In genomic region chr11:65678824-65679402, GRCm38 (mm10) we compare ENCODE assay signal across 9 mouse cellular contexts.
DNase-seq lines count a peak whose midpoint lies in the region; ATAC-seq and TF ChIP-seq lines count a peak whose summit lies in the region.
"Had no signal": no experiment of that assay in that cellular context is flagged by ENCODE, and none has a peak within 500 bp of the region (broad histone marks: within the 10 kb centered on the region; RNA-seq: fewer than 3 reads in every experiment).

No protein-coding gene starts in this region.

- TF ChIP-seq EP300 in stomach, postnatal 0 days (optimal IDR thresholded peaks at IDR 0.05) = no peak

- peak; percentile 21 for DNase-seq in liver
- peak; percentile 61 to 76 for DNase-seq in cerebellum, postnatal 10 days
- no peak for DNase-seq in heart, embryonic 10.5 days (ENCODE audit: low spot score)
- DNase-seq in lung, embryonic 14.5 days = peak; percentile 86
- peak; percentile 33 for DNase-seq in stomach, postnatal 0 days (ENCODE audit: low spot score)
- no peak for DNase-seq in right cerebral cortex, adult 18-20 months

- H3K4me3 ChIP-seq in liver, embryonic 12.5 days = no peak overlapping the region
- H3K4me3 ChIP-seq in heart, embryonic 10.5 days = peak overlapping the region; percentile 31; the same call in 1 of the 2 replicates
- no peak overlapping the region for H3K4me3 ChIP-seq in kidney, embryonic 16.5 days (ENCODE audit: low read length)
- H3K4me3 ChIP-seq in lung, embryonic 14.5 days (ENCODE audit: low read depth, low read length) = no peak overlapping the region
- H3K4me3 ChIP-seq in stomach, postnatal 0 days (ENCODE audit: low read depth, low read length) = no peak overlapping the region
- H3K4me3 ChIP-seq: embryonic facial prominence, embryonic 12.5 days had no signal

- H3K4me2 ChIP-seq in liver, embryonic 12.5 days = no peak overlapping the region
- H3K4me2 ChIP-seq in kidney, embryonic 16.5 days (replicated peaks; ENCODE audit: low read depth, low read length) = peak overlapping the region; percentile 33
- peak overlapping the region; percentile 33; the same call in 1 of the 2 replicates for H3K4me2 ChIP-seq in lung, embryonic 14.5 days
- 0 out of 2 replicates have a peak overlapping the region, but pooled peaks have one; percentile 11 for H3K4me2 ChIP-seq in stomach, postnatal 0 days (replicated peaks; ENCODE audit: low read depth)
- H3K4me2 ChIP-seq: embryonic facial prominence, embryonic 12.5 days had no signal

- no peaks in the 10 kb centered on the region for H3K36me3 ChIP-seq in liver, embryonic 12.5 days
- no peaks in the 10 kb centered on the region for H3K36me3 ChIP-seq in heart, embryonic 10.5 days
- H3K36me3 ChIP-seq in kidney, embryonic 16.5 days (ENCODE audit: insufficient read depth, low read length) = no peaks in the 10 kb centered on the region
- H3K36me3 ChIP-seq in lung, embryonic 14.5 days (ENCODE audit: insufficient read depth) = no peaks in the 10 kb centered on the region
- H3K36me3 ChIP-seq in stomach, postnatal 0 days (ENCODE audit: control insufficient read depth, insufficient read depth, low read length) = no peaks in the 10 kb centered on the region
- H3K36me3 ChIP-seq: embryonic facial prominence, embryonic 12.5 days had no signal

- WGBS in liver, embryonic 12.5 days (ENCODE audit: insufficient replicate concordance) = 39% methylated on average over 12 of the region's 12 CpGs
- WGBS in heart, embryonic 10.5 days = 27% methylated on average over 12 of the region's 12 CpGs
- 28% methylated on average over 12 of the region's 12 CpGs for WGBS in kidney, embryonic 16.5 days
- 17% methylated on average over 12 of the region's 12 CpGs for WGBS in lung, embryonic 14.5 days
- 22% methylated on average over 12 of the region's 12 CpGs for WGBS in stomach, postnatal 0 days

- no peak for ATAC-seq in liver, embryonic 12.5 days
- 0 out of 2 replicates have a peak, but pooled peaks have one; percentile 19 for ATAC-seq in kidney, embryonic 16.5 days (ENCODE audit: low FRiP score, low TSS enrichment)
- ATAC-seq in lung, embryonic 14.5 days (ENCODE audit: insufficient read depth) = peak; percentile 65; the same call in 1 of the 2 replicates
- peak; percentile 56; the same call in 1 of the 2 replicates for ATAC-seq in stomach, postnatal 0 days (ENCODE audit: low FRiP score, low TSS enrichment)

- H3K27me3 ChIP-seq in liver, embryonic 12.5 days (replicated peaks) = peaks cover 26% of the 10 kb centered on the region
- H3K27me3 ChIP-seq in heart, embryonic 10.5 days (ENCODE audit: insufficient read depth, poor library complexity, severe bottlenecking) = no peaks in the 10 kb centered on the region
- H3K27me3 ChIP-seq in kidney, embryonic 16.5 days (ENCODE audit: insufficient read depth, low read length) = no peaks in the 10 kb centered on the region
- no peaks in the 10 kb centered on the region for H3K27me3 ChIP-seq in lung, embryonic 14.5 days (ENCODE audit: insufficient read depth, low read length)
- no peaks in the 10 kb centered on the region for H3K27me3 ChIP-seq in stomach, postnatal 0 days (ENCODE audit: control insufficient read depth, insufficient read depth, low read length)
- H3K27me3 ChIP-seq: embryonic facial prominence, embryonic 12.5 days had no signal

- H3K4me1 ChIP-seq in liver, embryonic 12.5 days = no peaks in the 10 kb centered on the region
- H3K4me1 ChIP-seq in heart, embryonic 10.5 days = 0 out of 2 replicates have a peak, but pooled peaks cover 7% of the 10 kb centered on the region
- no peaks in the 10 kb centered on the region for H3K4me1 ChIP-seq in kidney, embryonic 16.5 days (ENCODE audit: insufficient read depth, low read length)
- no peaks in the 10 kb centered on the region for H3K4me1 ChIP-seq in lung, embryonic 14.5 days (ENCODE audit: insufficient read depth)
- H3K4me1 ChIP-seq in stomach, postnatal 0 days (replicated peaks; ENCODE audit: control insufficient read depth, insufficient read depth) = no peaks in the 10 kb centered on the region
- H3K4me1 ChIP-seq: embryonic facial prominence, embryonic 12.5 days had no signal

- H3K9me3 ChIP-seq in liver, embryonic 12.5 days (replicated peaks) = no peaks in the 10 kb centered on the region
- H3K9me3 ChIP-seq in heart, embryonic 10.5 days = no peaks in the 10 kb centered on the region
- no peaks in the 10 kb centered on the region for H3K9me3 ChIP-seq in kidney, embryonic 16.5 days (ENCODE audit: low read length)
- H3K9me3 ChIP-seq in lung, embryonic 14.5 days (ENCODE audit: low read depth, low read length) = no peaks in the 10 kb centered on the region
- H3K9me3 ChIP-seq in stomach, postnatal 0 days (ENCODE audit: control insufficient read depth, low read length) = no peaks in the 10 kb centered on the region
- H3K9me3 ChIP-seq: embryonic facial prominence, embryonic 12.5 days had no signal

- H3K9ac ChIP-seq in liver, embryonic 12.5 days = no peak overlapping the region
- H3K9ac ChIP-seq in kidney, embryonic 16.5 days (replicated peaks; ENCODE audit: low read length) = no peak overlapping the region
- H3K9ac ChIP-seq in lung, embryonic 14.5 days = no peak overlapping the region
- no peak overlapping the region for H3K9ac ChIP-seq in stomach, postnatal 0 days (ENCODE audit: low read length)
- H3K9ac ChIP-seq: embryonic facial prominence, embryonic 12.5 days had no signal

- peak; percentile 75 for TF ChIP-seq CTCF in lung, embryonic 14.5 days (IDR thresholded peaks at IDR 0.05; ENCODE audit: low read depth)
- TF ChIP-seq CTCF in stomach, postnatal 0 days (IDR thresholded peaks at IDR 0.05; ENCODE audit: low read depth) = peak; percentile 84

- H3K27ac ChIP-seq in liver, embryonic 12.5 days = no peak overlapping the region
- peak overlapping the region; percentile 69 for H3K27ac ChIP-seq in heart, embryonic 10.5 days
- H3K27ac ChIP-seq in kidney, embryonic 16.5 days (ENCODE audit: low read length) = no peak overlapping the region
- no peak overlapping the region for H3K27ac ChIP-seq in lung, embryonic 14.5 days (ENCODE audit: low read depth)
- H3K27ac ChIP-seq in stomach, postnatal 0 days (replicated peaks) = no peak overlapping the region
- H3K27ac ChIP-seq: embryonic facial prominence, embryonic 12.5 days had no signal

Comparison
In these comparisons a context has a peak if more than half of its experiments do, and no peak if none do; other contexts are left out.
1. DNase-seq: peak in liver (single experiment), cerebellum, postnatal 10 days (2 of 2), lung, embryonic 14.5 days (single experiment) and stomach, postnatal 0 days (single experiment); none in heart, embryonic 10.5 days (single experiment) and right cerebral cortex, adult 18-20 months (single experiment).